Mouse (Mus musculus) cerebellum, postnatal 10 days (tissue): ENCODE data around the gene Cox4i2.
A peak's percentile ranks its signal among the peaks of the same experiment; 100 is the strongest.

Source experiments
- DNase-seq, 2 experiments: peaks; one replicate each; pipeline ENCODE4 v3.0.0; 2021; ENCODE audit warnings: mixed read lengths in 2 of 2

Gene Cox4i2

DNA sequence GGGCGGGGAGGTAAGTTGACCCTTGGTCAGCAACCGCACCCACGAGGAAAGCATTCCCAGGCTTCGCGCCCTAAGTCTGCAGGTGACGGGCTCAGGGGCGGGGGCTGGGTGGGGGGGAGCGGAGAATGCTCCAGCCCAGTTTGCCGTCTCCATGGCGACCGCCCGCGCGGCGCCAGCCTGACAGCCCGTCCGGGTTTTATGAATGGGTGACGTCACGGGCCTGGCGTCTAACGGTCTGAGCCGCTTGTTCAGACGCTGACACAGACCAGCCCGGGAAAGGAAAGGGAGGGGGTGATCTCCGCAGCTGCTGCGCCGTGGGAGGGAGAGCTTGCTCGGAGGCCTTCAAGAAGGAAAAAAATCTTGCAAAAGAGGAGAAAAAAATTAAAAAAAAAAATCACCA, 19.0 kb upstream of the Cox4i2 start:
- peak; percentile 96 to 97 for DNase-seq

DNA sequence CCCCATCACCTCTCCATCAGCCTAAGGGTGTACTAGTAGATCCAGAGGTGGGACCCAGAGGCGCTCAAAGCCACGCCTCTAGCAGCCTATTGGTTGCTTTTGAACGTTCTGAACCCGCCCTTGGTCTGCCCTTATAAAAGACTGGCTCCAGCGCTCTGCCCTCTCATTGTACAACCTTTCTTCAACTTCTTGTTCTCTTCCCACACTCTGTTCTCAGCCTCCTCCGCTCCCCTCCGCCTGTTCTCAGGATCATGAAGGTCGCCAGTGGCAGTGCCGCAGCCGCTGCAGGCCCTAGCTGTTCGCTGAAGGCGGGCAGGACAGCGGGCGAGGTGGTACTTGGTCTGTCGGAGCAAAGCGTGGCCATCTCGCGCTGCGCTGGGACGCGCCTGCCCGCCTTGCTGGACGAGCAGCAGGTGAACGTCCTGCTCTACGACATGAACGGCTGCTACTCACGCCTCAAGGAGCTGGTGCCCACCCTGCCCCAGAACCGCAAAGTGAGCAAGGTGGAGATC, 17.8 kb upstream of the Cox4i2 start, which contains the start of gene Id1:
Gene Id1 (plus strand): TSS at position 162 of the 512 bp plus-strand sequence.
- peak; percentile 71 to 75 for DNase-seq

DNA sequence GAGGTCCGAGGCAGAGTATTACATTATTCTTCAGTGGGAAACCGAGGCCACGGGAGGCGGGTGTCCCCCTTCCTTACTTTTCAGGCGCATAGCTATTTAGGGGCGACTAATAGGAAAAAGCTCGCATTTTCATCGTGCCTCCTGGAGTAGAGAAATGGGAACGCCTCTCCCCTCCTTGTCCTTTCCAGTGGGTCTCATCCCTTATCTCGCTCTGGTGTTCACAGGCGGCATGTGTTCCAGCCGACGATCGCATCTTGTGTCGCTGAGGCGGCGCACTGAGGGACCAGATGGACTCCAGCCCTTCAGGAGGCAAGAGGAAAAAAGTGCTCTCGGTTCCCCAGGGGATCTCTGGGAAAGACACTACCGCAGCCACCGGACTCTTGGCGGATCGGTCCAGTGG, 17.2 kb upstream of the Cox4i2 start:
- peak; percentile 57 to 62 for DNase-seq

DNA sequence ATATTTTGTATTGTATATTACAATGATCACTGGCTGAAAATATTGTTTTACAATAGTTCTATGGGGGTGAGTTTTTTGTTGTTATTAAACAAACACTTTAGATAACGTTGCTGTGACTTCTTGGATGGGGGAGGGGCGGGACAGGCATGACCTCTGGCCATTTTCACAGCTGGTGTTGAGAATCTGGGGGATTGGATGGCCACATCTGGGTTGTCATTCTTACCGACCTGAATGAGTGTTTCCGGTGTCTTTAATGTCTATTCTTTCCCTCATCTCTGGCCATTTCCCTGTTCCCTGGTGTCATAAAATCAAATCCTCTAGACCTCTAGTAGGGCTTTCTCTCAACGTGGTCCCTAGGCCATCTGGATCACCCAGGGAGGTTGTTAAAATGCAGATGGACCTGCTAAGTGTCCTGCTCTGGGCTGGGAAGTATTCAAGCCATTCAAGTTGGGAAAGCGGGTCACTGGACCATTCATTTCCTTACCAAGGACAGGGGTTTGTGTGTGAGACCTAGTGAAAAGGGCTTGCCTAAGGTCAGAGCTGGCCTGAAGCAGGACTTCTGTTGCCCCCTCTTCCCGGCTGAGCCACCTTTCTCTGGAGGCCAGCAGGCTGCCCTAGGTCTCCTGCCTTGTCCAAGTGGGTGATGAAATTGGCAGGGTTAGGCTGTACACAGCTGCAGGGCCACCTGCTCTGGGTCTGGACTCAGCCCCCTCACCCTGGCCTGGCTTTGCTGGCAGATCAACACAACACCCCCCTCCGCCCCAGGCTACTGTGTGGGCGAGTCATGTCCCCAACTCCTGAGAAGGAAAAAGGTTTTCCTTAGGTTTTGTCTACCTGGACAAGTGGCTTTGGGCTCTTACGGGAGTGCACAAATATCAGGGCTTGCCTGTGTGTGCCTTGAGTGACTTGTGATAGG, 16.4 kb upstream of the Cox4i2 start:
- peak; percentile 55 to 73 for DNase-seq

GRCm38 (mm10) chr2:152738341-152738740, 15.6 kb upstream of the Cox4i2 start:
- no peak for DNase-seq

- DNase-seq: peak; percentile 70 to 78
Observed at GRCm38 (mm10) chr2:152739031-152739841, 14.7 kb upstream of the Cox4i2 start.

- no peak for DNase-seq
Observed at GRCm38 (mm10) chr2:152739842-152740260, 14.1 kb upstream of the Cox4i2 start.

GRCm38 (mm10) chr2:152740490-152740889, 13.5 kb upstream of the Cox4i2 start:
- DNase-seq: no peak

GRCm38 (mm10) chr2:152741153-152742041, 12.6 kb upstream of the Cox4i2 start:
- DNase-seq: peak; percentile 64 to 72

GRCm38 (mm10) chr2:152742435-152742834, 11.5 kb upstream of the Cox4i2 start:
- peak; percentile 81 to 85 for DNase-seq

DNA sequence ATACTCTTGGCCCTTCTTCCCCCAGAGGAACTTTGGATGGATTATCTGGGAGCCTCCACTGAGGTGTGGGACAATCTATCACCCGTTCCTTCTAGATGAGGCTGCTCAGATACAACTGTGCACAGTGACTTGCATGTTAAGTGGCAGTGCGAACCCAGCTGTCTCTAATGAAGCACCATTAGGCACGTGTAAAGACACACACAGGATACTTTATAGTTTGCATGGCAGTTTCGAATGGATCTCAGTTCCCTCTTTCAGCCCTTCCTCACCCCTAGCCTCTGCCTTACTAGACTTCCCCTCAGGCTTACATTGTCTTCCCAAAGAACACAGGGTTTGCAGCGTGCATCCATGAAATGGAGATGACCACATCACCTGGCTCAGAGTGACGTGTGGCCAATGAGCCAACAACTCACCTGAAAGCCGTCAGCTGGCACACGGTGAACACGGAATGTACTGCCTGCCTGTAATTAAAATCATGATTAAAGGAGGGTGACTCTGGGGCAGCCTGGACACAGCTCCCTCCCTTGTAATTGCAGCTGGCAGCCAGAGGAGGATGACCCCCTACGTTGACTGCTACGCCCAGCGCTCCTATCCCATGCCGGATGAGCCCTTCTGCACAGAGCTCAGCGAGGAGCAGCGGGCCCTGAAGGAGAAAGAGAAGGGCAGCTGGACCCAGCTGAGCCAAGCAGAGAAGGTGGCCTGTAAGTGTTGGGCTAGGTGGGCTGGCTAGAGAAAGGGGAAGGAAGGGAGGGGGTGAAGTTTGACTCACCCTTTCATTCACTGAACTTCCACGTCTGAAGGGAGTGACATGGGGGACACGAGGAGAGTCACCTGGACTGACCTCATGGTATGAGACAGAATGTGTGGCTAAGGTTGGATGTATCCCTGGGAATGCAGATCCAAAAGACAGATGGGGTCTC, 2.8 kb downstream of the Cox4i2 start:
- no peak for DNase-seq

DNA sequence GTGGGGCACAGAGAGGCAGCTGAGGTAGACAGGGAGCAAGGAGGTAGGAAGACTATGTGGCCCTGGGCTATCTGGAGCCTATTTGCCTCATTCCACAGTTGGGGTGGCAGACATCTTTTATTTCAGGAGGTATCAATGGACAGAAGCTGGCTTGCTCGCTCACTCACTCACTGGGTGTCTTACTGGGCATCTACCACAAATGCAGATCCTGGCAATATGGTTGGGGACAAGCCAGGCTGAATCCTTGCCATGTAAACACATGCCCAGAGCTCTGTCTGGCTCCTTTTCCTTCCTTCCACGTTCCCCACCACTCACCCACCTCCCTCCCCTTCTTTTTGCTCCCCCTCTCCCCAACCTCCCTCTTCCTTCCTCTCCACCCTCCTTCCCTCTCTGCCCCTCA, 3.5 kb downstream of the Cox4i2 start:
- DNase-seq: peak; percentile 85 to 90

- no peak for DNase-seq
Observed at GRCm38 (mm10) chr2:152758351-152758750, 4.4 kb downstream of the Cox4i2 start.

DNA sequence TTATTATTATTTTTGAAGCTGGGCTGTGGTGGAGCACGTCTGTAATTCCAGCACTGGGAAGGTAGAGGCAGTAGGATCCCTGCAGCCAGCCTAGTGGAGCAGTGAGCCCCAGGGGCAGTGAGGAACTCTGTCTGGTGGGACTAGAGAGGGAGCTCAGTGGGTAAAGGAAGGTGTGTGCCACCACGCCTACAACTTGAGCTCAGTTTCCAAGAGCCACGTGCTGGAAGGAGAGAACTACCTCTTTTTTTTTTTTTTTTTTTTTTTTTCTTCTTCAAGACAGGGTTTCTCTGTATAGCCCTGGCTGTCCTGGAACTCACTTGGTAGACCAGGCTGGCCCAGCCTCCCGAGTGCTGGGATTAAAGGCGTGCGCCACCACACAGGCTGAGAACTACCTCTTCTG, 9.3 kb downstream of the Cox4i2 start:
- DNase-seq: no peak

- peak in 1 of 2 experiments; percentile 49 for DNase-seq
Observed at GRCm38 (mm10) chr2:152764172-152765044, 10.4 kb downstream of the Cox4i2 start.

DNA sequence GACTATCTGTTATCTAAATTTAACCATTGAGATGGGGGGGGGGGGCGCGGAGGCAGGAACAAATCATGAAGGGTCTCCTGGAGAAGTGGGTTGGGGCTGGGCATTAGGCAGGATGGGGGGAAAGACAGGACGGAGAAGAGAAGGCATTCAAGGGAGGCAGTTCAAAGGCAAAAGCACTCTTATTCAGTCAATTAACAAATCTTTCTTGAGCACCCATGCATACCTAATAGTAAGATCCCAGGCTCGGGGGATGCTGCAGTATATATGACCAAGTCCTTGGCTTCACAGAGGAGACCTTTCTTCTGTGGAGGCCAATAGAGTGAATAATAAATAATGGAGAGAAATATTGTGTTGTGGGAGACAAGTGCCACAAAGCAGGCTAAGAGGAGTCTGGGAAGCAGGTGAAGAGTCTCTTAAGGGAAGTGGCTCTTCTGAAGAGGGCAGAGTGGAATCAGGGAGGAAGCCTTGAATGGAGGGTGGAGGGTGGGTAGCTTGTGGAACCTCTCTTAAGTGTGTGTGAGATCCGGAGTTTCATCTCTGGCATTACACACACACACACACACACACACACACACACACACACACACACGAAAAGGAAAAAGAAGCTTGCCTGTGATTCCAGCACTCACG, 11.2 kb downstream of the Cox4i2 start:
- no peak for DNase-seq

- DNase-seq: peak; percentile 95 to 96
Observed at GRCm38 (mm10) chr2:152766387-152767123, 12.6 kb downstream of the Cox4i2 start.

DNA sequence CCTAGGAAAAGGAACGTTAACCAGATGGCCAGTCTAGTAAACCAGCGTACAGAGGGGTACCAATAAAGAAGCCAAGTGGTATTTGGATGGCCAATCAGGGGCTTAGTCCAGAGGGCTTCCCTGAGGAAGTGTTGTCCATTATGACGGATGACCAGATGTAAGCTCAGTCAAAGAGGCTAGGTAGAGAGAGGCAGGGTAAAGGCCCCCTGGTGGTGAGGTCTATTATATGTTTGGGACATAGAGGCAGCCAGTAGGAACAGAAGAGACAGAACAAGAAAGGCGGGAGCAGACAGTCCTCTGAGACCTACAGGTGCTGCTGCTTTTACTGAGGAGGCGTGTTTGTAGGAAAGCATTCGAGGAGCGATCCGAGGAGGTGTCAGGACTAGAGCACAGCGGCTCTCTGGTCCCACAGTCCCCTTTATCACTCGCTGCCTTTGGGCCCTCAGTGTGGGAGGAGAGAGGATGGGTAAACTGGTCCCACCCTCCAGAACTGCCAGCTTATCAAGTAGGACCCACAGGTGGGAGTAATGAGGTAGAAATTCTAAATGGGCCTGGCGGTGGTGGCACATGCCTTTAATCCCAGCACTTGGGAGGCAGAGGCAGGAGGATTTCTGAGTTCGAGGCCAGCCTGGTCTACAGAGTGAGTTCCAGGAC, 13.8 kb downstream of the Cox4i2 start:
- DNase-seq: peak; percentile 61 to 70
